Mouse (Mus musculus): Measurements from ENCODE around the gene Dnajb2. TPM values are rescaled to one million over a fixed set of nuclear protein-coding genes. Genes with fewer than 3 reads are reported as not detected.
A peak's percentile ranks its signal among the peaks of the same experiment; 100 is the strongest.

Dnajb2 gene
- polyA plus RNA-seq, 1 experiment from 2014 or later, result 31.0 TPM

GRCm38 (mm10) chr1:75243411-75243810 is 7.2 kb downstream of the Dnajb2 start:
- Histone ChIP-seq H3K9ac (replicated peaks) (no peak overlapping the region), H3K9me3 (ENCODE audit: low read length) (no peaks in the 10 kb centered on the region), H3K4me2 (ENCODE audit: low read depth, low read length) (no peak overlapping the region), H3K4me3 (ENCODE audit: low read depth, low read length) (no peak overlapping the region), H3K4me1 (ENCODE audit: insufficient read depth) (peaks cover 4% of the 10 kb centered on the region), H3K27me3 (ENCODE audit: insufficient read depth, low read length) (no peaks in the 10 kb centered on the region), H3K36me3 (replicated peaks; ENCODE audit: insufficient read depth, low read length) (peaks cover 37% of the 10 kb centered on the region), H3K27ac (ENCODE audit: low read depth) (no peak overlapping the region)
- TF ChIP-seq CTCF (IDR thresholded peaks at IDR 0.05; ENCODE audit: low read depth) (no peak), EP300 (IDR thresholded peaks at IDR 0.05; ENCODE audit: low read depth) (no peak)
- DNase-seq (no peak), ATAC-seq (no peak)
- WGBS (ENCODE audit: insufficient replicate concordance), result 90% methylated on average over 14 of the region's 14 CpGs

- no peak overlapping the region for H3K4me2 ChIP-seq (ENCODE audit: low read depth, low read length)
- H3K27me3 ChIP-seq (ENCODE audit: insufficient read depth, low read length), result no peaks in the 10 kb centered on the region
- WGBS (ENCODE audit: insufficient replicate concordance), result 92% methylated on average over 12 of the region's 12 CpGs
- DNase-seq (no peak), ATAC-seq (peak; percentile 16)
- H3K9ac ChIP-seq (replicated peaks), result no peak overlapping the region
- no peak overlapping the region for H3K4me3 ChIP-seq (ENCODE audit: low read depth, low read length)
- peaks cover 32% of the 10 kb centered on the region for H3K36me3 ChIP-seq (replicated peaks; ENCODE audit: insufficient read depth, low read length)
- no peak for TF ChIP-seq CTCF (IDR thresholded peaks at IDR 0.05; ENCODE audit: low read depth)
- TF ChIP-seq EP300 (IDR thresholded peaks at IDR 0.05; ENCODE audit: low read depth), result no peak
- no peaks in the 10 kb centered on the region for H3K9me3 ChIP-seq (ENCODE audit: low read length)
- peaks cover 5% of the 10 kb centered on the region for H3K4me1 ChIP-seq (ENCODE audit: insufficient read depth)
- no peak overlapping the region for H3K27ac ChIP-seq (ENCODE audit: low read depth)
Observed at GRCm38 (mm10) chr1:75244175-75244826, 8.1 kb downstream of the Dnajb2 start.

- ATAC-seq, result peak; percentile 79
- H3K27ac ChIP-seq (ENCODE audit: low read depth), result no peak overlapping the region
- 38% methylated on average over 4 of the region's 4 CpGs for whole genome bisulfite sequencing (ENCODE audit: insufficient replicate concordance)
- H3K9ac ChIP-seq (replicated peaks), result no peak overlapping the region
- H3K4me2 ChIP-seq (ENCODE audit: low read depth, low read length), result no peak overlapping the region
- peaks cover 5% of the 10 kb centered on the region for H3K4me1 ChIP-seq (ENCODE audit: insufficient read depth)
- DNase-seq, result peak; percentile 56
- H3K4me3 ChIP-seq (ENCODE audit: low read depth, low read length), result no peak overlapping the region
- peaks cover 27% of the 10 kb centered on the region for H3K36me3 ChIP-seq (replicated peaks; ENCODE audit: insufficient read depth, low read length)
- no peaks in the 10 kb centered on the region for H3K9me3 ChIP-seq (ENCODE audit: low read length)
- H3K27me3 ChIP-seq (ENCODE audit: insufficient read depth, low read length), result no peaks in the 10 kb centered on the region
- TF ChIP-seq EP300 (IDR thresholded peaks at IDR 0.05; ENCODE audit: low read depth), result no peak
- TF ChIP-seq CTCF (IDR thresholded peaks at IDR 0.05; ENCODE audit: low read depth), result no peak
Observed at GRCm38 (mm10) chr1:75244836-75245235, 8.6 kb downstream of the Dnajb2 start.

- H3K4me3 ChIP-seq (ENCODE audit: low read depth, low read length), result no peak overlapping the region
- ATAC-seq (no peak), DNase-seq (no peak)
- no peaks in the 10 kb centered on the region for H3K27me3 ChIP-seq (ENCODE audit: insufficient read depth, low read length)
- no peak overlapping the region for H3K27ac ChIP-seq (ENCODE audit: low read depth)
- WGBS (ENCODE audit: insufficient replicate concordance), result 87% methylated on average over 16 of the region's 16 CpGs
- H3K9ac ChIP-seq (replicated peaks), result no peak overlapping the region
- H3K4me1 ChIP-seq (ENCODE audit: insufficient read depth), result peaks cover 11% of the 10 kb centered on the region
- H3K9me3 ChIP-seq (ENCODE audit: low read length), result no peaks in the 10 kb centered on the region
- TF ChIP-seq CTCF (IDR thresholded peaks at IDR 0.05; ENCODE audit: low read depth), result no peak
- no peak for TF ChIP-seq EP300 (IDR thresholded peaks at IDR 0.05; ENCODE audit: low read depth)
- no peak overlapping the region for H3K4me2 ChIP-seq (ENCODE audit: low read depth, low read length)
- peaks cover 12% of the 10 kb centered on the region for H3K36me3 ChIP-seq (replicated peaks; ENCODE audit: insufficient read depth, low read length)
Observed at GRCm38 (mm10) chr1:75247071-75247930, 11.1 kb downstream of the Dnajb2 start.

GRCm38 (mm10) chr1:75248041-75248772 is 12.0 kb downstream of the Dnajb2 start:
- no peak overlapping the region for H3K4me2 ChIP-seq (ENCODE audit: low read depth, low read length)
- no peak overlapping the region for H3K27ac ChIP-seq (ENCODE audit: low read depth)
- no peaks in the 10 kb centered on the region for H3K9me3 ChIP-seq (ENCODE audit: low read length)
- no peaks in the 10 kb centered on the region for H3K27me3 ChIP-seq (ENCODE audit: insufficient read depth, low read length)
- H3K4me3 ChIP-seq (ENCODE audit: low read depth, low read length), result no peak overlapping the region
- peaks cover 11% of the 10 kb centered on the region for H3K4me1 ChIP-seq (ENCODE audit: insufficient read depth)
- ATAC-seq (no peak), DNase-seq (peak; percentile 20)
- H3K9ac ChIP-seq (replicated peaks), result no peak overlapping the region; the same call in 1 of the 2 replicates
- TF ChIP-seq EP300 (IDR thresholded peaks at IDR 0.05; ENCODE audit: low read depth) (no peak), CTCF (IDR thresholded peaks at IDR 0.05; ENCODE audit: low read depth) (no peak)
- WGBS (ENCODE audit: insufficient replicate concordance), result 51% methylated on average over 9 of the region's 9 CpGs
- H3K36me3 ChIP-seq (replicated peaks; ENCODE audit: insufficient read depth, low read length), result peaks cover 9% of the 10 kb centered on the region; the same call in 1 of the 2 replicates

- Histone ChIP-seq H3K4me1 (ENCODE audit: insufficient read depth) (peaks cover 11% of the 10 kb centered on the region), H3K36me3 (replicated peaks; ENCODE audit: insufficient read depth, low read length) (no peaks in the 10 kb centered on the region), H3K4me3 (ENCODE audit: low read depth, low read length) (no peak overlapping the region), H3K9ac (replicated peaks) (no peak overlapping the region), H3K27me3 (ENCODE audit: insufficient read depth, low read length) (no peaks in the 10 kb centered on the region), H3K4me2 (ENCODE audit: low read depth, low read length) (no peak overlapping the region), H3K27ac (ENCODE audit: low read depth) (no peak overlapping the region), H3K9me3 (ENCODE audit: low read length) (no peaks in the 10 kb centered on the region)
- no peak for TF ChIP-seq EP300 (IDR thresholded peaks at IDR 0.05; ENCODE audit: low read depth)
- no peak for TF ChIP-seq CTCF (IDR thresholded peaks at IDR 0.05; ENCODE audit: low read depth)
- DNase-seq (no peak), ATAC-seq (no peak)
- WGBS (ENCODE audit: insufficient replicate concordance), result 91% methylated on average over 3 of the region's 3 CpGs
Observed at GRCm38 (mm10) chr1:75250498-75250897, 14.3 kb downstream of the Dnajb2 start.

Measured in liver, postnatal 0 days (tissue).